Mouse (Mus musculus) megakaryocyte, embryonic 14.5 days (primary cell): Measurements from ENCODE around the gene Habp4.

Experiments
- FLI1 ChIP-seq: IDR thresholded peaks from 2 replicates; pipeline ENCODE4 v1.6.1; 2012; ENCODE audit warnings: low read length, inconsistent platforms, mixed read lengths
- GATA1 ChIP-seq: IDR thresholded peaks from 3 replicates; pipeline ENCODE4 v1.6.1; 2012; ENCODE audit warnings: mixed read lengths, low read length, inconsistent platforms, borderline replicate concordance

- TF ChIP-seq GATA1 (no peak), FLI1 (no peak)
These were observed 11.5 kb upstream of the Habp4 start for GRCm38 (mm10) chr13:64150121-64150520.
